Mouse (Mus musculus) spleen, postnatal 36 days (tissue): ENCODE data around the gene Kcnj5.

Experiments
- DNase-seq, 2 experiments: peaks; one replicate each; pipeline ENCODE4 v3.0.0; 2022; ENCODE audit warnings: low spot score in 2 of 2, mixed read lengths in 1 of 2

Gene Kcnj5

GRCm38 (mm10) chr9:32320167-32320566 is 24.0 kb downstream of the Kcnj5 start:
- DNase-seq = no peak

GRCm38 (mm10) chr9:32315999-32316398 is 28.2 kb downstream of the Kcnj5 start:
- DNase-seq = no peak

DNA sequence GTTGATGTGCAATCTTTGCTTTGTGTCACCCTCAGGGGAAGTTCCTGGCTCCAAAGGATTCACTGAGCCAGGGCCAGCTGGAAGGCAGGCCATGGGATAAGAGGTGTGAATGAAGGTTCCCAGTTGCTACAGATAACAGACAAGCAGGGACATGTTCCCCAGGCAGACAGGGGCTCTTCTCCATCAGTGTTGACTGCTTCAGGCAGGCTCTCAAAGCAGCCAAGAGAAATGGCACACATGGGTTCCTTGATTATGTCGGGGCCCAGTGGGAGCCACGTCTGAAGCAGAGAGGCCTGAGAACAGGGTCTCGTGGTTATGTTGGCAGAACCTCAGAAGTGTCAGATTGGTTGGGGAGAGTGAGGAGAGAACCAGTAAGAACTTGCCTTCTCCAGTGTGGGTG is 30.1 kb downstream of the Kcnj5 start:
- no peak for DNase-seq

- no peak for DNase-seq
Observed at GRCm38 (mm10) chr9:32312208-32312607, 31.9 kb downstream of the Kcnj5 start.

GRCm38 (mm10) chr9:32311786-32312185 is 32.4 kb downstream of the Kcnj5 start:
- no peak for DNase-seq

- DNase-seq = no peak
Observed at GRCm38 (mm10) chr9:32302501-32303150, 41.5 kb downstream of the Kcnj5 start.

DNA sequence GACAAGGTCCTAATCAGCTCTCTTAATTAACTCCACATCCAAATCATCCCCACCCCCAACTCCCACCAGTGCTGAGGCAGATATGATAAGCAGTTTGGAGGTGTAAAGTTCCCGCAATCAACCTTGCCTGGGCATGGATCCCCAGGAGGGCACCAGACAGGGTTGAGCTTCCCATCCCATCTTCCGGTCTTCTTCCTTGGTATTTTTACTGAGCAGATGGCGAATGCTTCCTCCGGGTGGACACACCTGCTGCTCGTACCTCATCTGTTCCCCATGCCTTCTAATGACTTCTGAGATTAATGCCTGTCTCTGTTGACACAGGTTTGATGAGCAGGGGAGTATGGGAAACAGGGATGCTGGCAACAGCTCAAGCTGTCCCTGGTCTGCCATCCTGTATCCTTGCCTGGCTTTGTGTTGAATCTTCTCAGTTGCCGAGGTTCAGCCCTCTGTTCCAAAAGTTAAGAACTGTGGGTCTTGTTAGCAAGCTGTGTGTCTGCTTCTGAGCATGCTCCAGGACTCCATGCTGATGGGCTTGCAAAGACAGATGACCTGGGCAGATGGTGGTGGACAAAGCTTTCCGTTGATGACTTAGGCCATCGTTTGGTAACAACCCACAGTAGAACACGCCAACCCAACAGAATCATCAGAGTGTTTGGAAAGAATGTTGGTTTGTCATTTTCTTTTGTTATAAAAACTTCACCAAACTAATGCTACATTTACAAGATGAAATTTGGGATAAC is 48.9 kb downstream of the Kcnj5 start:
- no peak for DNase-seq

DNA sequence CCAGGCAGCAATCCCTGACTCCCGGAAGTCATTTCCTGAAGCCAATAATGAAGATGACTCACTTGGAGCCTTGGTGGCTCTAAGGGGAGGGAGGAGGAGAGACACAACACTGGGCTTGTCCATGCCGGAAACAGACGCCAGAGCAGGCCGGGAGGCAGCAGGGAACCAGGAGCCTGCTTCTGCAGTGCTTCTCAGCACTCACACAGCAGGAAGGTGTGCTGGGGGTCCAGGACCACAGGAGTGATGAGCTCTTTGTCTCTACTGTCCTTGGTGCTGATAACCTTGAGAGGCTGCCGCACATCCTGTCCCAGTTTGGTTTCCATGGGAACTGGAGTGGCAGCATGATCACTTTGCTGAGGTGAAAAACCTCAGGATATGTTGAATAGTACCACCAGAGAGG is 51.5 kb downstream of the Kcnj5 start:
- no peak for DNase-seq

DNA sequence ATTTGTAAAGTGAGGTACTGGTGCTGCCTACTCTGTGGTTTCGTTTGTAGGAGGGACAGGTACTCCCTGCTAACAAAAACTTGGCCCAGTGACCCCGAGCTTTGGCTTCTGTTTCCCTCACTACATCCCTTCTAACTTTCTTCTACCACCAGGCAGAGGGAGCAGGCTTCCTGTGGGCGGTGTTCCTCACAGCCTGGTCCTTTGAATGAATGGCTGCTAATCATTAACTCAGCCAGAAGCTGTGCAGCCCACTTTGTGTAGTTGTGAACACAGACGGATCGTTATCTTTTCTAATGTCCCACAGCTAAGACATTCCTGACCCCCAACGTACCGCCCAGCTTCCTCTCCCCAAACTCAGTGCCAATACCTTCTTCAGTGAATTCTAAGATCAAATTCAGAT is 52.5 kb downstream of the Kcnj5 start:
- DNase-seq = no peak

GRCm38 (mm10) chr9:32283591-32283990 is 60.6 kb downstream of the Kcnj5 start:
- no peak for DNase-seq

- DNase-seq = peak in 1 of 2 experiments; percentile 25
Observed at GRCm38 (mm10) chr9:32280456-32280855, 63.7 kb downstream of the Kcnj5 start.

- no peak for DNase-seq
Observed at GRCm38 (mm10) chr9:32279789-32280188, 64.4 kb downstream of the Kcnj5 start.

GRCm38 (mm10) chr9:32278052-32278451 is 66.1 kb downstream of the Kcnj5 start:
- no peak for DNase-seq

DNA sequence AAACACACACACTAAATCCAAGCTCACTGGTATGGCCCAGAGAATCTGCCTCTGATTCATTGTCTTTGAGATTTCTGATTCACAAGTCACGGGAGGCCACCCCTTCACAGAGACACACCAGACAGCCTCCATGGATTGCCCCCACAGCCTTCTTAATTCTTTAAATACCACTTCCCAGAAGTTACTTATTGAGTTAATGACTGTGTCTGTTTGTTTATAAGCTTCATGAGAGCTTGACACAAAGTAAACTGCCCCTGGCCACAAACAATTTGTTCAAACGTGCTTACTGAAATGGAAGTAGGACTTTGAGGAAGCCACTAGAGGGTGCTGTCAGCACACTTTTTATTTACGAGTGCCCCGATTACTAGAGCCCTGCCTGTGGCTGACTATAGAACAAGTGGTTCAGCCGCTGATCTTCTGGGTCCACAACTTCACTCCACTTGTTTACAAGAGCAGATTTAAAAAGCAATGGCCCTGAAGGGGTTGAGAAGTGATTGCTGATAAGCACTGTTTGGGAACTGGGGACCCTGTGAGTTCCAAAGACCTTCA is 72.2 kb downstream of the Kcnj5 start:
- DNase-seq = peak; percentile 62 to 71
